Mouse (Mus musculus): ENCODE results near the gene Psmb10. TPM values are rescaled to one million over a fixed set of nuclear protein-coding genes. Genes with fewer than 3 reads are reported as not detected.

Psmb10 gene
- polyA plus RNA-seq, 1 experiment from 2014 or later = 28.9 TPM

DNA sequence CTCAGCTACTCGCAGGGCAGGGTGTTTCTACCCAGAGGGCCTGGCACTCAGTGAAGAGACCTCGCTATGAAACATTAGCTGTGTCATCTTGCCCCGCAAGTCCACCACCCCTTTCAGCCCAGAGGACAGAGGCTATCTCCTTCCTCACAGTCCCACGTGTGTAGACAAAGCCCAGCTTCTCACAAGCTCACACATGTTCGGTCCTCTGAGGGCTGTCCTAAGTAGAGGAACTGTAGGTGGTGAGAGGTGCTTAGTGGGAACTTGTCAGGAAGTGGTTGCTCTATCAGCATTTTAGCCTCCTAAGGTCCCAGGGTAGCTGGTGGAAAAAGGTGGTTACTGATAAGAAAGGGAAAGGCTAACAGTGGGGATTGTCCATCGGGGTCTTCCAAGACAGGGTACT lies 3.1 kb downstream of the Psmb10 start:
- H3K27ac ChIP-seq = no peak overlapping the region
- H3K4me3 ChIP-seq = no peak overlapping the region
- H3K27me3 ChIP-seq (ENCODE audit: low read depth, poor library complexity, severe bottlenecking) = no peaks in the 10 kb centered on the region
- 88% methylated on average over 6 of the region's 6 CpGs for WGBS
- H3K4me1 ChIP-seq = peaks cover 33% of the 10 kb centered on the region
- H3K36me3 ChIP-seq = peaks cover 26% of the 10 kb centered on the region
- no peaks in the 10 kb centered on the region for H3K9me3 ChIP-seq (replicated peaks)
- no peak for DNase-seq (ENCODE audit: low spot score)

- no peaks in the 10 kb centered on the region for H3K27me3 ChIP-seq (ENCODE audit: low read depth, poor library complexity, severe bottlenecking)
- no peak within 1 kb of the TSS for H3K27ac ChIP-seq
- peaks cover 26% of the 10 kb centered on the region for H3K36me3 ChIP-seq
- peaks cover 33% of the 10 kb centered on the region for H3K4me1 ChIP-seq
- 83% methylated on average over 2 of the region's 2 CpGs for WGBS
- DNase-seq (ENCODE audit: low spot score) = no peak
- H3K4me3 ChIP-seq = no peak within 1 kb of the TSS
- H3K9me3 ChIP-seq (replicated peaks) = no peaks in the 10 kb centered on the region
Measured at GRCm38 (mm10) chr8:105933762-105934161, 4.5 kb downstream of the Psmb10 start, which contains the start of gene Ctrl. TSS of gene Ctrl (minus strand) at chr8:105933862.

GRCm38 (mm10) chr8:105932525-105932924 lies 5.7 kb downstream of the Psmb10 start:
- WGBS = 94% methylated on average over 11 of the region's 11 CpGs
- no peaks in the 10 kb centered on the region for H3K9me3 ChIP-seq (replicated peaks)
- peaks cover 23% of the 10 kb centered on the region for H3K4me1 ChIP-seq
- H3K27ac ChIP-seq = no peak overlapping the region
- no peak for DNase-seq (ENCODE audit: low spot score)
- H3K4me3 ChIP-seq = no peak overlapping the region
- no peaks in the 10 kb centered on the region for H3K27me3 ChIP-seq (ENCODE audit: low read depth, poor library complexity, severe bottlenecking)
- H3K36me3 ChIP-seq = peaks cover 27% of the 10 kb centered on the region

- peaks cover 13% of the 10 kb centered on the region for H3K4me1 ChIP-seq
- peaks cover 32% of the 10 kb centered on the region for H3K36me3 ChIP-seq
- no peaks in the 10 kb centered on the region for H3K9me3 ChIP-seq (replicated peaks)
- 95% methylated on average over 3 of the region's 3 CpGs for WGBS
- DNase-seq (ENCODE audit: low spot score) = no peak
- no peak overlapping the region for H3K4me3 ChIP-seq
- no peaks in the 10 kb centered on the region for H3K27me3 ChIP-seq (ENCODE audit: low read depth, poor library complexity, severe bottlenecking)
- no peak overlapping the region for H3K27ac ChIP-seq
Measured at GRCm38 (mm10) chr8:105931271-105931670, 7.0 kb downstream of the Psmb10 start.

DNA sequence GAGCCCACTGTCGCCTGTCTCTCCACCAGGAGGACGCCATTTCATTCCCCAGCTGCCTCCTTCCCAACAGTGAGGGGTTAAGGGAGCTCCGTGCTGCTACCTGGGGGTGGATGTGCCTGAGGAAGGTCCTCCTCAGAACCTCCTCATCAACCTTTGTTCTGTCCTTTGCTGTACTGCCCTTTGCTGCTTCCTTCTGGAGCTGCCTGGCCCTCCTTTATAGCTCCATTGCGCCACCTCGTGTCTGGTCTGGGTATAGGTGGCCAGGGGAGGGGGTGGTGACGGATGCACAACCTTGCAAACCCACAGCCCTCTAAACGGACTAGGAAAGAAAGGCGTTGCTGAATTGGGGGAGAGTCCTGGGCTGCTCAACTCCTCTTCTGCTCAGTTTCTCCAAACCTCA lies 7.6 kb downstream of the Psmb10 start:
- peak; percentile 90 for DNase-seq (ENCODE audit: low spot score)
- Histone ChIP-seq H3K36me3 (peaks cover 36% of the 10 kb centered on the region), H3K4me3 (no peak overlapping the region), H3K4me1 (peaks cover 6% of the 10 kb centered on the region), H3K9me3 (replicated peaks) (no peaks in the 10 kb centered on the region), H3K27me3 (ENCODE audit: low read depth, poor library complexity, severe bottlenecking) (no peaks in the 10 kb centered on the region), H3K27ac (peak overlapping the region; percentile 72)
- 15% methylated on average over 8 of the region's 8 CpGs for WGBS

DNA sequence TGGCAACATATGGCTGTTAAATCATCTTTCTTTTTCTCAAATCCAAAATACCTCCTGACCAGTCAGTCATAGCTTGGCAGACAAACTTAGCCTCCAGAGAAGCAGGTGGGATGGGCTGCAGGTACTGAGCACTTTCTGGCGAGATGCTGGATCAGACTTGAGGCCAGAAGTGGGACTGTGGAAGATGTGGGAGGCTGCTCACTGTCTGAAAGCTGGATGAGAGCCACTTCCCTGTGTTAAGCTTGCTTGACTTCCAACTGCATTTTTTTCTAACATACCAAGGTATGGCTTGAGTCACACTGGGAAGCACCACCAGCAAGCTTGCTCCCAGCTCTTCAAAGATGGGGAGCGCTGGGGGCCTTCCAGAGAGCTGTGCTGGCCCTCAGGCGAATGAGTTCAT lies 13.1 kb downstream of the Psmb10 start:
- DNase-seq (ENCODE audit: low spot score) = no peak
- H3K4me1 ChIP-seq = no peaks in the 10 kb centered on the region
- no peaks in the 10 kb centered on the region for H3K9me3 ChIP-seq (replicated peaks)
- no peak overlapping the region for H3K4me3 ChIP-seq
- WGBS = 72% methylated on average over 3 of the region's 3 CpGs
- H3K27ac ChIP-seq = no peak overlapping the region
- no peaks in the 10 kb centered on the region for H3K27me3 ChIP-seq (ENCODE audit: low read depth, poor library complexity, severe bottlenecking)
- H3K36me3 ChIP-seq = peaks cover 40% of the 10 kb centered on the region

GRCm38 (mm10) chr8:105919390-105919789 lies 18.9 kb downstream of the Psmb10 start:
- no peaks in the 10 kb centered on the region for H3K4me1 ChIP-seq
- WGBS = 93% methylated on average over 3 of the region's 3 CpGs
- H3K27ac ChIP-seq = no peak overlapping the region
- H3K27me3 ChIP-seq (ENCODE audit: low read depth, poor library complexity, severe bottlenecking) = no peaks in the 10 kb centered on the region
- H3K4me3 ChIP-seq = no peak overlapping the region
- no peak for DNase-seq (ENCODE audit: low spot score)
- H3K36me3 ChIP-seq = peaks cover 61% of the 10 kb centered on the region
- H3K9me3 ChIP-seq (replicated peaks) = no peaks in the 10 kb centered on the region

- Histone ChIP-seq H3K36me3 (no peaks in the 10 kb centered on the region; the same call in 1 of the 2 replicates), H3K4me1 (peaks cover 9% of the 10 kb centered on the region), H3K9me3 (replicated peaks) (no peaks in the 10 kb centered on the region), H3K4me3 (peak overlapping the region; percentile 77), H3K27ac (peak overlapping the region; percentile 94), H3K27me3 (ENCODE audit: low read depth, poor library complexity, severe bottlenecking) (no peaks in the 10 kb centered on the region)
- no peak for DNase-seq (ENCODE audit: low spot score)
- 42% methylated on average over 16 of the region's 16 CpGs for WGBS
Measured at GRCm38 (mm10) chr8:105900941-105901616, 37.2 kb downstream of the Psmb10 start.

- peak within 1 kb of the TSS; percentile 77 for H3K4me3 ChIP-seq
- no peaks in the 10 kb centered on the region; the same call in 1 of the 2 replicates for H3K36me3 ChIP-seq
- H3K9me3 ChIP-seq (replicated peaks) = no peaks in the 10 kb centered on the region
- peak; percentile 96 for DNase-seq (ENCODE audit: low spot score)
- no peaks in the 10 kb centered on the region for H3K27me3 ChIP-seq (ENCODE audit: low read depth, poor library complexity, severe bottlenecking)
- WGBS = under 1% methylated on average over 68 of the region's 68 CpGs
- peaks cover 9% of the 10 kb centered on the region for H3K4me1 ChIP-seq
- H3K27ac ChIP-seq = peak within 1 kb of the TSS; percentile 94
Measured at GRCm38 (mm10) chr8:105900180-105900940, 37.9 kb downstream of the Psmb10 start, which contains the start of gene Pskh1. TSS of gene Pskh1 (plus strand) at chr8:105900441.

DNA sequence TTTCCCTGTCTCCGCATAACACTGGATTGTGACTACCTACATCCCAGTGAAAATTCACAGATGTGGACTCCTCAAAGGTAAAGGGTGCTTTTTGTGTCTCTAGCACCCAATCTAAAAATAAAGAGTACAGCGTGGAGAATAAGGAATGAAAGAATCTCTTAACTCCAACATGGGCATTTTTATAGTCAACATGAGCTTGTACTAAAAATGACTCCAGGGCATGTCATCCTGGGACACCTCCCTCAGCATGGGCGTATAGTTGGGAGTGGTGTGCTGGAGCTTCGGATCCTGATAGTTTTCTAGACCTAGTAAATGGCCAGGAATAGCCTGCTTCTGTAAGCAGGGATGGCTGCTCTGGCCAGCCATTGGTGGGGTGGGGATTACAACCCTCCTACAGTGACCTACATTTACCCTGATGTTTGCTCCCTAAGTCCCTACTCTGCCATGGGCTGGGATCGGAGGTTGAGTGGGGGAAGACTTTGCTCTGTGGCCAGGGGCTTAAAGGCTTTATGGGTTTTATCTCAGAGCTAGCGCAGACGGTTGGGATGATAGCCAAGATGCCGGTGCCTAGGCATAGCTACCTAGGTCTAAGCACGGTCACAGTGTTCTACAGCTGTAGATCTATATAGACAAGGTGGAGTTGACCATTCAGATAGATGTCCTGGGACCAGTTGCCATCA lies 40.3 kb downstream of the Psmb10 start:
- Histone ChIP-seq H3K27ac (no peak overlapping the region), H3K36me3 (peaks cover 20% of the 10 kb centered on the region), H3K4me3 (no peak overlapping the region), H3K27me3 (ENCODE audit: low read depth, poor library complexity, severe bottlenecking) (no peaks in the 10 kb centered on the region), H3K4me1 (peaks cover 16% of the 10 kb centered on the region), H3K9me3 (replicated peaks) (no peaks in the 10 kb centered on the region)
- no peak for DNase-seq (ENCODE audit: low spot score)
- 83% methylated on average over 9 of the region's 9 CpGs for WGBS

DNA sequence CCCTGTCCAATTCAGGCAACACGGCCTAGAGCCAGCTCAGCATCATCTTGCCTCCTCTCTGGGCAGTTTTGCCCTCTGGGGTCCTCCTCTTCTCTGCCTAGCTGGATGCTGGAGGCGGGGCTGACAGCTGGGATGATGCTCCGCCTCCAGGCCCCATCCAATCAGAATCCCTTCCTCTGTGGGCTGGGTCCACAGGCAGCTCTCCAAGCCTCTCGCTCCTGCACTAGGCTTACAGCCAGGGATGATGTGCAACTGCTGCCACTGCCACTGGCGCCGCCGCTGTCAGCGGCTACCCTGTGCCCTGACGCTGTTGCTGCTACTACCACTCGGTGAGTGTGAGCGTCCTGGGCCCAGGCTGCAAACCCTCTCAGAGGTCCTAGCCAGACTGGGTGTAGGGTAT lies 44.9 kb downstream of the Psmb10 start, which contains the start of gene Nrn1l:
Gene Nrn1l (plus strand): TSS at position 229 of the 400 bp plus-strand sequence.
- H3K27ac ChIP-seq = no peak within 1 kb of the TSS; the same call in 1 of the 2 replicates
- H3K4me1 ChIP-seq = peaks cover 9% of the 10 kb centered on the region
- no peaks in the 10 kb centered on the region for H3K9me3 ChIP-seq (replicated peaks)
- H3K27me3 ChIP-seq (ENCODE audit: low read depth, poor library complexity, severe bottlenecking) = no peaks in the 10 kb centered on the region
- H3K36me3 ChIP-seq = peaks cover 66% of the 10 kb centered on the region
- WGBS = 6% methylated on average over 11 of the region's 11 CpGs
- 0 out of 2 replicates have a peak within 1 kb of the TSS, but pooled peaks have one; percentile 28 for H3K4me3 ChIP-seq
- peak; percentile 71 for DNase-seq (ENCODE audit: low spot score)

GRCm38 (mm10) chr8:105892432-105892831 lies 45.8 kb downstream of the Psmb10 start:
- H3K4me3 ChIP-seq = no peak overlapping the region
- DNase-seq (ENCODE audit: low spot score) = no peak
- H3K9me3 ChIP-seq (replicated peaks) = no peaks in the 10 kb centered on the region
- peaks cover 75% of the 10 kb centered on the region for H3K36me3 ChIP-seq
- H3K27ac ChIP-seq = no peak overlapping the region
- H3K27me3 ChIP-seq (ENCODE audit: low read depth, poor library complexity, severe bottlenecking) = no peaks in the 10 kb centered on the region
- peaks cover 9% of the 10 kb centered on the region for H3K4me1 ChIP-seq
- WGBS = 83% methylated on average over 6 of the region's 6 CpGs

DNA sequence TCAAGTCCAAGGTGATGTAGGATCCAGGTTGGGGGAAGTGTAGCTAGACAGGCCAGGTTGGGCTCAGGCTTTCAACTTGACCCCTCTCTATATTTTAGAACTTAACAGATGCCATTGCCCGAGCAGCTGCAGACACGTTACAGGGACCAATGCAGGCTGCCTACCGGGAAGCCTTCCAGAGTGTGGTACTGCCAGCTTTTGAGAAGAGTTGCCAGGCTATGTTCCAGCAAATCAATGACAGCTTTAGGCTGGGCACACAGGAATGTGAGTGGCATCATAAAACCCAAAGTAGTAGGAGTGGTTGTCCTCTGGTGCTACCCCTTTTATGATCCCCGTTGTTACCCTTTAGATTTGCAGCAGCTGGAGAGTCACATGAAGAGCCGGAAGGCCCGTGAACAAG lies 47.4 kb downstream of the Psmb10 start:
- DNase-seq (ENCODE audit: low spot score) = no peak
- Histone ChIP-seq H3K27me3 (ENCODE audit: low read depth, poor library complexity, severe bottlenecking) (no peaks in the 10 kb centered on the region), H3K4me3 (no peak overlapping the region), H3K27ac (no peak overlapping the region), H3K4me1 (peaks cover 9% of the 10 kb centered on the region), H3K9me3 (replicated peaks) (no peaks in the 10 kb centered on the region), H3K36me3 (peaks cover 90% of the 10 kb centered on the region)
- 90% methylated on average over 6 of the region's 6 CpGs for WGBS

All from limb, embryonic 10.5 days (tissue).